Mouse (Mus musculus) intestine, postnatal 0 days (tissue): Measurements from ENCODE around the gene Atp13a4. TPM values are rescaled to one million over a fixed set of nuclear protein-coding genes. Genes with fewer than 3 reads are reported as not detected.

ENCODE experiments used
- ATAC-seq: fragments of 200-750 bp; cut with Nextera tagmentation; 2 replicates; pipeline ENCODE4 v1.8.0; 2017; ENCODE audit warnings: mild to moderate bottlenecking, moderate TSS enrichment, moderate library complexity
- H3K27ac ChIP-seq: fragments of 300-500 bp; sonication (generic); 2 replicates; pipeline ENCODE4 v1.5.1; 2014; ENCODE audit warnings: mild to moderate bottlenecking, low read depth, low read length, moderate library complexity
- H3K27me3 ChIP-seq: fragments of 300-500 bp; sonication (generic); replicated peaks from 2 replicates; pipeline ENCODE4 v1.6.1; 2014; ENCODE audit warnings: low read length, mixed read lengths; ENCODE audit not compliant: control insufficient read depth, insufficient read depth
- H3K36me3 ChIP-seq: fragments of 300-500 bp; sonication (generic); 2 replicates; pipeline ENCODE4 v1.6.1; 2014; ENCODE audit warnings: mild to moderate bottlenecking, moderate library complexity; ENCODE audit not compliant: control insufficient read depth, insufficient read depth
- H3K4me1 ChIP-seq: fragments of 300-500 bp; sonication (generic); replicated peaks from 2 replicates; pipeline ENCODE4 v1.6.1; 2014; ENCODE audit warnings: antibody characterized with exemption, low read length, mixed read lengths; ENCODE audit not compliant: control insufficient read depth, insufficient read depth
- H3K4me2 ChIP-seq: fragments of 300-500 bp; sonication (generic); replicated peaks from 2 replicates; pipeline ENCODE4 v1.6.1; 2014; ENCODE audit warnings: low read depth, mild to moderate bottlenecking, moderate library complexity
- H3K4me3 ChIP-seq: fragments of 300-500 bp; sonication (generic); 2 replicates; pipeline ENCODE4 v1.5.1; 2014; ENCODE audit warnings: low read depth, low read length
- H3K9ac ChIP-seq: fragments of 300-500 bp; sonication (generic); 2 replicates; pipeline ENCODE4 v1.6.1; 2014; ENCODE audit warnings: mild to moderate bottlenecking, low read depth, low read length
- H3K9me3 ChIP-seq: fragments of 300-500 bp; sonication (generic); 2 replicates; pipeline ENCODE4 v1.6.1; 2016; ENCODE audit warnings: mixed run types; ENCODE audit not compliant: control insufficient read depth
- CTCF ChIP-seq: sonication (generic); IDR thresholded peaks from 2 replicates; pipeline ENCODE4 v1.5.1; 2016; ENCODE audit warnings: low read depth, mild to moderate bottlenecking, control low read depth, antibody characterized with exemption, moderate library complexity
- WGBS: fragments of 180-500 bp; shearing (Covaris S2); extraction: QIAGEN DNeasy Blood & Tissue Kit; methylation state at CpG from one replicate; pipeline ENCODE4 v1.1.7; 2014; 5-methylcytosine and 5-hydroxymethylcytosine counted together
- polyA plus RNA-seq: library from polyadenylated mRNA; unstranded; fragments of >200 nt; fragmentation: Nextera tagmentation; extraction: Ambion mirVana; gene quantifications from 2 replicates; pipeline ENCODE4 v1.2.1, GENCODE M21; 2015

Atp13a4 gene
- polyA plus RNA-seq, 1 experiment from 2014 or later: not detected

- Histone ChIP-seq H3K4me3 (no peak overlapping the region), H3K27me3 (no peaks in the 10 kb centered on the region), H3K4me1 (no peaks in the 10 kb centered on the region), H3K27ac (no peak overlapping the region), H3K9me3 (no peaks in the 10 kb centered on the region), H3K9ac (no peak overlapping the region), H3K36me3 (no peaks in the 10 kb centered on the region), H3K4me2 (no peak overlapping the region)
- 50% methylated on average over 6 of the region's 6 CpGs for WGBS
- no peak for ATAC-seq
- no peak for TF ChIP-seq CTCF
These were observed 91.4 kb downstream of the Atp13a4 start for GRCm38 (mm10) chr16:29453282-29453681.

GRCm38 (mm10) chr16:29451706-29452105, 93.0 kb downstream of the Atp13a4 start:
- Histone ChIP-seq H3K27me3 (no peaks in the 10 kb centered on the region), H3K4me1 (no peaks in the 10 kb centered on the region), H3K4me2 (no peak overlapping the region), H3K36me3 (no peaks in the 10 kb centered on the region), H3K9ac (no peak overlapping the region), H3K9me3 (no peaks in the 10 kb centered on the region), H3K4me3 (no peak overlapping the region), H3K27ac (no peak overlapping the region)
- ATAC-seq: no peak
- TF ChIP-seq CTCF: peak; percentile 72
- 48% methylated on average over 3 of the region's 3 CpGs for WGBS

GRCm38 (mm10) chr16:29442126-29442525, 102.5 kb downstream of the Atp13a4 start:
- Histone ChIP-seq H3K4me3 (no peak overlapping the region), H3K4me1 (no peaks in the 10 kb centered on the region), H3K4me2 (no peak overlapping the region), H3K36me3 (no peaks in the 10 kb centered on the region), H3K9ac (no peak overlapping the region), H3K27me3 (no peaks in the 10 kb centered on the region), H3K9me3 (no peaks in the 10 kb centered on the region), H3K27ac (no peak overlapping the region)
- no peak for ATAC-seq
- no peak for TF ChIP-seq CTCF
- WGBS: 66% methylated on average over 3 of the region's 3 CpGs

GRCm38 (mm10) chr16:29441405-29441985, 103.2 kb downstream of the Atp13a4 start:
- no peaks in the 10 kb centered on the region for H3K27me3 ChIP-seq
- H3K36me3 ChIP-seq: no peaks in the 10 kb centered on the region
- no peak for ATAC-seq
- 71% methylated on average over 10 of the region's 10 CpGs for WGBS
- no peaks in the 10 kb centered on the region for H3K4me1 ChIP-seq
- no peak overlapping the region for H3K4me2 ChIP-seq
- H3K4me3 ChIP-seq: no peak overlapping the region
- TF ChIP-seq CTCF: no peak
- no peaks in the 10 kb centered on the region for H3K9me3 ChIP-seq
- H3K27ac ChIP-seq: no peak overlapping the region
- H3K9ac ChIP-seq: no peak overlapping the region

- no peak for ATAC-seq
- H3K4me3 ChIP-seq: no peak overlapping the region
- no peaks in the 10 kb centered on the region for H3K9me3 ChIP-seq
- TF ChIP-seq CTCF: no peak
- H3K9ac ChIP-seq: no peak overlapping the region
- no peaks in the 10 kb centered on the region for H3K36me3 ChIP-seq
- H3K27me3 ChIP-seq: no peaks in the 10 kb centered on the region
- 72% methylated on average over 5 of the region's 5 CpGs for WGBS
- H3K4me2 ChIP-seq: no peak overlapping the region
- H3K4me1 ChIP-seq: no peaks in the 10 kb centered on the region
- H3K27ac ChIP-seq: no peak overlapping the region
These were observed 106.6 kb downstream of the Atp13a4 start for GRCm38 (mm10) chr16:29438045-29438444.

GRCm38 (mm10) chr16:29435746-29436145, 108.9 kb downstream of the Atp13a4 start:
- Histone ChIP-seq H3K9ac (no peak overlapping the region), H3K9me3 (no peaks in the 10 kb centered on the region), H3K36me3 (no peaks in the 10 kb centered on the region), H3K4me3 (no peak overlapping the region), H3K27me3 (no peaks in the 10 kb centered on the region), H3K4me2 (no peak overlapping the region), H3K4me1 (no peaks in the 10 kb centered on the region), H3K27ac (no peak overlapping the region)
- TF ChIP-seq CTCF: no peak
- WGBS: 55% methylated on average over 6 of the region's 6 CpGs
- no peak for ATAC-seq

GRCm38 (mm10) chr16:29434712-29435111, 110.0 kb downstream of the Atp13a4 start:
- no peak overlapping the region for H3K4me3 ChIP-seq
- no peaks in the 10 kb centered on the region for H3K4me1 ChIP-seq
- no peaks in the 10 kb centered on the region for H3K27me3 ChIP-seq
- no peaks in the 10 kb centered on the region for H3K9me3 ChIP-seq
- no peaks in the 10 kb centered on the region for H3K36me3 ChIP-seq
- no peak overlapping the region for H3K4me2 ChIP-seq
- 15% methylated on average over 5 of the region's 5 CpGs for whole genome bisulfite sequencing
- no peak for ATAC-seq
- no peak overlapping the region for H3K27ac ChIP-seq
- peak; percentile 74 for TF ChIP-seq CTCF
- H3K9ac ChIP-seq: no peak overlapping the region
